In the genomic region with DNA sequence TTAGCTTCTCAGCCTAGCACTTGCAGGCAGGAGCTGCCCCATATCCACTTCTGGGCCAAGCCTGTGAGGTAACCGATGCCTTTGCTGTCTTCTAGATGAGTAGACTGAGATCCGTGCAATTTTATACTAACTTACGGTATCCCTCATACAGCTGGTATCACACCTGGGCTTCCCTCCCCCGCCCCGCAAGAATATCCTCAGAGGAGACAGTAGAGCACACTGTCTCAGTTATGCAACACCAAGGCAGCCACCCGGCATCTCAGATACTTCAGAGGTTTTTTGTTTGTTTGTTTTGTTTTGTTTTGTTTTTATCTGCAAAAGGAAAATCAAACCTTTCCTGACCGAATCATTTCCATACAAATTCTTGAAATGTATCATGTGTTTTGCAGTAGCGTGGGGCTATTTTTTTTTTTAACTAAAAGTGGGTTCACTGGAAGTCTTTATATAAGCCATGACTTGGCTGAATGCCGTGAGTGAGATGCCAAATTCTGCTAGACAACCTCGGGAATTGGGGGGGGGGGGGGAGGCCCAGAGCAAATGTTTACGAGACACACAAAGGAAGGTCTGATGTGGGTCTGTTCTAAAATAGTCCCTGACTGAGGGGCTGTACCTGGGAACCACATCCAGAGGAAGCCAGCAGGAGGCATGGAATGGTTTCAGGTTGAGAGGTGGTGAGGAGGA, we compare ENCODE assay signal across 15 mouse cellular contexts.
"Had no signal": no experiment of that assay in that cellular context is flagged by ENCODE, and none has a peak within 500 bp of the region (broad histone marks: within the 10 kb centered on the region; RNA-seq: fewer than 3 reads in every experiment).

No protein-coding gene starts in this region.

- ATAC-seq: intestine, embryonic 15.5 days; midbrain, embryonic 15.5 days had no signal

- H3K27me3 ChIP-seq: intestine, embryonic 15.5 days; liver, embryonic 13.5 days; midbrain, embryonic 15.5 days; neural tube, embryonic 13.5 days; stomach, embryonic 15.5 days had no signal

- H3K9ac ChIP-seq: intestine, embryonic 15.5 days; liver, embryonic 13.5 days; midbrain, embryonic 15.5 days; neural tube, embryonic 13.5 days; stomach, embryonic 15.5 days had no signal

- H3K4me2 ChIP-seq: intestine, embryonic 15.5 days; liver, embryonic 13.5 days; midbrain, embryonic 15.5 days; neural tube, embryonic 13.5 days; stomach, embryonic 15.5 days had no signal

- DNase-seq: kidney, adult 2 months; kidney, postnatal 25 days; liver; liver, embryonic 13.5 days; lung, adult 18-20 months; lung, postnatal 10 days; lung, postnatal 4 days; right cerebral cortex, postnatal 14 days; thymus, postnatal 14 days had no signal

- H3K36me3 ChIP-seq: intestine, embryonic 15.5 days; liver, embryonic 13.5 days; midbrain, embryonic 10.5 days; midbrain, embryonic 15.5 days; neural tube, embryonic 13.5 days; stomach, embryonic 15.5 days had no signal

- H3K27ac ChIP-seq: intestine, embryonic 15.5 days; left cerebral cortex, adult 2 months; liver, embryonic 13.5 days; midbrain, embryonic 10.5 days; midbrain, embryonic 15.5 days; neural tube, embryonic 13.5 days; stomach, embryonic 15.5 days had no signal

- H3K9me3 ChIP-seq: intestine, embryonic 15.5 days; liver, embryonic 13.5 days; midbrain, embryonic 10.5 days; midbrain, embryonic 15.5 days; neural tube, embryonic 13.5 days; stomach, embryonic 15.5 days had no signal

- H3K4me3 ChIP-seq: intestine, embryonic 15.5 days; left cerebral cortex, adult 2 months; liver, embryonic 13.5 days; midbrain, embryonic 10.5 days; midbrain, embryonic 15.5 days; neural tube, embryonic 13.5 days; stomach, embryonic 15.5 days had no signal
